Mouse (Mus musculus): ENCODE measurements at regions not wholly inside any gene's neighbourhood (a gene's known extent, or its start where the extent isn't known, plus 50 kb on each side); places are given as distances from the start of the nearest gene placed in this dataset.

- H3K4me3 ChIP-seq (ENCODE audit: insufficient read depth, poor library complexity, severe bottlenecking) = no peak overlapping the region
- TF ChIP-seq MYOG (IDR thresholded peaks at IDR 0.05; ENCODE audit: control insufficient read depth, extremely low read depth, insufficient read length) (no peak), CEBPB (IDR thresholded peaks at IDR 0.05; ENCODE audit: low read depth) (no peak), USF1 (IDR thresholded peaks at IDR 0.05; ENCODE audit: low read depth) (no peak), CTCF (IDR thresholded peaks at IDR 0.05; ENCODE audit: control insufficient read depth, insufficient read depth, insufficient read length) (no peak), FOSL1 (IDR thresholded peaks at IDR 0.05; ENCODE audit: insufficient read depth, low read length, poor library complexity, severe bottlenecking) (no peak), MAX (IDR thresholded peaks at IDR 0.05) (no peak), MYOD1 (IDR thresholded peaks at IDR 0.05; ENCODE audit: control insufficient read depth, insufficient read length, low read depth) (no peak)
- H3K36me3 ChIP-seq (ENCODE audit: control insufficient read depth, insufficient read depth) = no peaks in the 10 kb centered on the region
- H3K79me3 ChIP-seq (ENCODE audit: low read depth) = no peaks in the 10 kb centered on the region
- H3K79me2 ChIP-seq (ENCODE audit: control insufficient read depth, insufficient read depth) = no peaks in the 10 kb centered on the region
- no peaks in the 10 kb centered on the region for H3K27me3 ChIP-seq (ENCODE audit: control insufficient read depth, insufficient read depth, insufficient read length)
- no peak overlapping the region for H3ac ChIP-seq (ENCODE audit: control insufficient read depth, insufficient read length, low read depth)
These were observed 57.5 kb upstream of the Cenpw start for GRCm38 (mm10) chr10:30257889-30258288.

Measured in C2C12 (cell line).